Mouse (Mus musculus) gastrocnemius, adult 8-10 months (tissue): ENCODE measurements around the gene C1d. TPM values are rescaled to one million over a fixed set of nuclear protein-coding genes. Genes with fewer than 3 reads are reported as not detected.

Experiments used
- total RNA-seq, 4 experiments: library from RNA; stranded (reverse); gene quantifications; 2 replicates each; pipeline ENCODE4 v1.2.4; 2022

Gene C1d
- total RNA-seq, 4 experiments from 2014 or later: 31.1 to 37.9 (median 37.1) TPM

Other genes starting within 250 kb of the C1d start
- gene Cnrip1, start 206.0 kb upstream of the C1d start, total RNA-seq: 1 to 10 TPM; 1.6 to 3.0 (median 1.8) TPM
- gene Plek, start 205.2 kb upstream of the C1d start, total RNA-seq: 1 to 10 TPM in 2 of 4 experiments, under 1 TPM in 2; 0.56 to 1.3 (median 0.95) TPM
- 100 to 1,000 TPM; 124 to 168 (median 143) TPM for gene Ppp3r1, start 98.3 kb upstream of the C1d start, total RNA-seq
- gene Wdr92, start 75.5 kb upstream of the C1d start, total RNA-seq: 1 to 10 TPM; 6.4 to 8.5 (median 6.8) TPM
- 10 to 100 TPM; 45.5 to 57.8 (median 53.1) TPM for gene Pno1, start 46.0 kb upstream of the C1d start, total RNA-seq